8 mouse cellular contexts compared by ENCODE assay signal in genomic region chr13:41737628-41738309, GRCm38 (mm10).
DNase-seq lines count a peak whose midpoint lies in the region; ATAC-seq and TF ChIP-seq lines count a peak whose summit lies in the region.

No protein-coding gene starts in this region.

- H3K36me3 ChIP-seq in forebrain, embryonic 11.5 days (ENCODE audit: control insufficient read depth, insufficient read depth, low read length), result no peaks in the 10 kb centered on the region
- no peaks in the 10 kb centered on the region for H3K36me3 ChIP-seq in midbrain, embryonic 13.5 days

- 48% methylated on average over 10 of the region's 10 CpGs for WGBS in forebrain, embryonic 11.5 days
- WGBS in midbrain, embryonic 13.5 days, result 35% methylated on average over 10 of the region's 10 CpGs

- H3K4me1 ChIP-seq in forebrain, embryonic 11.5 days (replicated peaks; ENCODE audit: control insufficient read depth, insufficient read depth, low read length), result peaks cover 4% of the 10 kb centered on the region; the same call in 1 of the 2 replicates
- H3K4me1 ChIP-seq in midbrain, embryonic 13.5 days (replicated peaks), result peaks cover 10% of the 10 kb centered on the region; the same call in 1 of the 2 replicates

- TF ChIP-seq CTCF in left cerebral cortex, adult 2 months (IDR thresholded peaks at IDR 0.05), result no peak

- no peaks in the 10 kb centered on the region for H3K9me3 ChIP-seq in forebrain, embryonic 11.5 days (ENCODE audit: control insufficient read depth, low read length)
- H3K9me3 ChIP-seq in midbrain, embryonic 13.5 days, result no peaks in the 10 kb centered on the region

- H3K4me3 ChIP-seq in left cerebral cortex, adult 2 months, result no peak overlapping the region
- no peak overlapping the region for H3K4me3 ChIP-seq in forebrain, embryonic 11.5 days (ENCODE audit: low read depth, low read length)
- no peak overlapping the region for H3K4me3 ChIP-seq in midbrain, embryonic 13.5 days (replicated peaks)

- no peaks in the 10 kb centered on the region for H3K27me3 ChIP-seq in forebrain, embryonic 11.5 days (ENCODE audit: control insufficient read depth, insufficient read depth, low read length)
- H3K27me3 ChIP-seq in midbrain, embryonic 13.5 days, result no peaks in the 10 kb centered on the region

- H3K4me2 ChIP-seq in forebrain, embryonic 11.5 days (ENCODE audit: low read depth, low read length, severe bottlenecking), result no peak overlapping the region
- no peak overlapping the region for H3K4me2 ChIP-seq in midbrain, embryonic 13.5 days (replicated peaks)

- peak overlapping the region; percentile 24; the same call in 1 of the 2 replicates for H3K27ac ChIP-seq in left cerebral cortex, adult 2 months
- no peak overlapping the region for H3K27ac ChIP-seq in forebrain, embryonic 11.5 days (ENCODE audit: low read depth, low read length)
- H3K27ac ChIP-seq in midbrain, embryonic 13.5 days, result peak overlapping the region; percentile 40

- peak; percentile 75 for ATAC-seq in forebrain, embryonic 11.5 days (replicated peaks; ENCODE audit: low FRiP score)
- ATAC-seq in midbrain, embryonic 13.5 days, result peak; percentile 93
- ATAC-seq in erythroblast, adult 5-6 weeks (replicated peaks; ENCODE audit: low FRiP score, poor library complexity, severe bottlenecking), result no peak

- intact Hi-C loops in left cerebral cortex, adult 2 months (cut with DNase I), result no loop called here
- intact Hi-C loops in heart, postnatal 14 days (cut with DNase I), result no loop called here

- DNase-seq in left cerebral cortex, adult 2 months (ENCODE audit: extremely low spot score in 1 of 2, low spot score in 2 of 2), result no peak
- no peak for DNase-seq in left cerebral cortex, adult 18-20 months (ENCODE audit: low spot score in 2 of 2)
- peak; percentile 56 for DNase-seq in forebrain, embryonic 11.5 days (ENCODE audit: low spot score)
- DNase-seq in heart, postnatal 14 days, result peak; percentile 42 to 62
- DNase-seq in T-cell, adult 2 months (ENCODE audit: low spot score), result no peak
- no peak for DNase-seq in right cerebral cortex, postnatal 36 days (ENCODE audit: low spot score in 2 of 2)

- H3K9ac ChIP-seq in forebrain, embryonic 11.5 days (ENCODE audit: low read length), result no peak overlapping the region
- no peak overlapping the region for H3K9ac ChIP-seq in midbrain, embryonic 13.5 days (replicated peaks)

Comparison
In these comparisons a context has a peak if more than half of its experiments do, and no peak if none do; other contexts are left out.
1. DNase-seq: peak in forebrain, embryonic 11.5 days (single experiment) and heart, postnatal 14 days (2 of 2); none in left cerebral cortex, adult 2 months (0 of 2), left cerebral cortex, adult 18-20 months (0 of 2), T-cell, adult 2 months (single experiment) and right cerebral cortex, postnatal 36 days (0 of 2).